Mouse (Mus musculus) brain, embryonic 14.5 days (tissue): ENCODE results near the gene Ranbp1. TPM values are rescaled to one million over a fixed set of nuclear protein-coding genes. Genes with fewer than 3 reads are reported as not detected.
"Not testable (repeated sequence)": the region's sequence is repeated elsewhere in the genome, so short reads cannot be mapped to it uniquely, and the experiment has no call there.

Source experiments
- DNase-seq: peaks from one replicate; pipeline ENCODE4 v3.0.0-alpha.2; 2011; ENCODE audit warnings: low read depth
- CTCF ChIP-seq: fragments of 200-500 bp; IDR thresholded peaks from 2 replicates; pipeline ENCODE4 v1.5.1; 2012; ENCODE audit warnings: inconsistent platforms, mild to moderate bottlenecking, moderate library complexity, borderline replicate concordance; ENCODE audit not compliant: insufficient read depth, insufficient read length; ENCODE audit errors: extremely low read depth
- POLR2A ChIP-seq: fragments of 200-500 bp; IDR thresholded peaks from 2 replicates; pipeline ENCODE4 v1.6.1; 2012; ENCODE audit warnings: mild to moderate bottlenecking, inconsistent platforms, borderline replicate concordance; ENCODE audit not compliant: poor library complexity, insufficient read depth, insufficient read length, severe bottlenecking; ENCODE audit errors: extremely low read depth
- polyA plus RNA-seq: library from polyadenylated mRNA; depleted of rRNA; stranded (reverse); fragments of >200 nt; gene quantifications from 2 replicates; pipeline ENCODE4 v1.2.3, GENCODE M21; 2012

The Ranbp1 gene
- polyA plus RNA-seq, 1 experiment, result 190 TPM

- DNase-seq, result peak; percentile 46
- TF ChIP-seq POLR2A, result no peak
- TF ChIP-seq CTCF, result no peak
These were observed 33.7 kb downstream of the Ranbp1 start for GRCm38 (mm10) chr16:18214858-18215257.

- TF ChIP-seq POLR2A (no peak), CTCF (no peak)
- DNase-seq, result peak; percentile 97
These were observed 34.8 kb downstream of the Ranbp1 start for GRCm38 (mm10) chr16:18213689-18214088.

GRCm38 (mm10) chr16:18211417-18212171, 36.9 kb downstream of the Ranbp1 start:
- DNase-seq, result peak; percentile 94
- TF ChIP-seq POLR2A (no peak), CTCF (peak; percentile 99)

GRCm38 (mm10) chr16:18210701-18211416, 37.7 kb downstream of the Ranbp1 start:
- TF ChIP-seq CTCF (peak; percentile 88), POLR2A (no peak)
- peak; percentile 68 for DNase-seq

GRCm38 (mm10) chr16:18203430-18204091, 45.0 kb downstream of the Ranbp1 start:
- TF ChIP-seq CTCF (no peak), POLR2A (no peak)
- no peak for DNase-seq

GRCm38 (mm10) chr16:18202061-18202460, 46.5 kb downstream of the Ranbp1 start:
- no peak for DNase-seq
- TF ChIP-seq CTCF, result no peak
- no peak for TF ChIP-seq POLR2A

- TF ChIP-seq CTCF (no peak), POLR2A (no peak)
- no peak for DNase-seq
These were observed 46.9 kb downstream of the Ranbp1 start for GRCm38 (mm10) chr16:18201620-18202019.

GRCm38 (mm10) chr16:18200062-18200461, 48.5 kb downstream of the Ranbp1 start:
- DNase-seq, result no peak
- TF ChIP-seq CTCF, result no peak

GRCm38 (mm10) chr16:18198365-18199098, 50.0 kb downstream of the Ranbp1 start:
- TF ChIP-seq POLR2A (no peak), CTCF (no peak)
- peak; percentile 71 for DNase-seq

GRCm38 (mm10) chr16:18197881-18198280, 50.7 kb downstream of the Ranbp1 start:
- TF ChIP-seq POLR2A, result no peak
- DNase-seq, result no peak

- not testable (repeated sequence) for DNase-seq
These were observed 53.0 kb downstream of the Ranbp1 start for GRCm38 (mm10) chr16:18195561-18195960.
